Mouse (Mus musculus) heart, embryonic 12.5 days (tissue): Measurements from ENCODE around the gene Gnb1l. TPM values are rescaled to one million over a fixed set of nuclear protein-coding genes. Genes with fewer than 3 reads are reported as not detected.

Source experiments
- ATAC-seq: fragments of 200-750 bp; cut with Nextera tagmentation; 2 replicates; pipeline ENCODE4 v1.8.0; 2017; ENCODE audit warnings: moderate TSS enrichment, moderate library complexity; ENCODE audit not compliant: insufficient number of reproducible peaks, low FRiP score
- H3K27ac ChIP-seq: fragments of 300-500 bp; sonication (generic); 2 replicates; pipeline ENCODE4 v1.5.1; 2016; ENCODE audit warnings: mild to moderate bottlenecking, moderate library complexity; ENCODE audit not compliant: poor library complexity, severe bottlenecking
- H3K27me3 ChIP-seq: fragments of 300-500 bp; sonication (generic); replicated peaks from 2 replicates; pipeline ENCODE4 v1.6.1; 2016; ENCODE audit warnings: mild to moderate bottlenecking, moderate library complexity
- H3K36me3 ChIP-seq: fragments of 300-500 bp; sonication (generic); 2 replicates; pipeline ENCODE4 v1.6.1; 2016; ENCODE audit warnings: mild to moderate bottlenecking, moderate library complexity
- H3K4me1 ChIP-seq: fragments of 300-500 bp; sonication (generic); replicated peaks from 2 replicates; pipeline ENCODE4 v1.6.1; 2016; ENCODE audit warnings: mild to moderate bottlenecking
- H3K4me2 ChIP-seq: fragments of 300-500 bp; sonication (generic); 2 replicates; pipeline ENCODE4 v1.6.1; 2016; ENCODE audit warnings: mild to moderate bottlenecking, moderate library complexity
- H3K4me3 ChIP-seq: fragments of 300-500 bp; sonication (generic); 2 replicates; pipeline ENCODE4 v1.5.1; 2016; ENCODE audit warnings: mild to moderate bottlenecking
- H3K9ac ChIP-seq: fragments of 300-500 bp; sonication (generic); 2 replicates; pipeline ENCODE4 v1.6.1; 2016; ENCODE audit warnings: mild to moderate bottlenecking, moderate library complexity
- H3K9me3 ChIP-seq: fragments of 300-500 bp; sonication (generic); replicated peaks from 2 replicates; pipeline ENCODE4 v1.6.1; 2016; ENCODE audit warnings: mild to moderate bottlenecking, moderate library complexity
- WGBS: fragments of 180-500 bp; shearing (Covaris S2); methylation state at CpG from one replicate; pipeline ENCODE4 v1.1.7; 2016; 5-methylcytosine and 5-hydroxymethylcytosine counted together
- polyA plus RNA-seq: library from polyadenylated mRNA; unstranded; fragments of >200 nt; fragmentation: Nextera tagmentation; extraction: Ambion mirVana; gene quantifications from 2 replicates; pipeline ENCODE4 v1.2.1, GENCODE M21; 2016

Gnb1l gene
- polyA plus RNA-seq, 1 experiment from 2014 or later = 7.8 TPM

- 86% methylated on average over 3 of the region's 3 CpGs for WGBS
- H3K27ac ChIP-seq = no peak overlapping the region
- no peak overlapping the region for H3K4me2 ChIP-seq
- no peak for ATAC-seq
- peaks cover 9% of the 10 kb centered on the region for H3K4me1 ChIP-seq
- no peak overlapping the region for H3K4me3 ChIP-seq
- H3K9ac ChIP-seq = no peak overlapping the region
- H3K36me3 ChIP-seq = peaks cover 7% of the 10 kb centered on the region; the same call in 1 of the 2 replicates
- H3K27me3 ChIP-seq = no peaks in the 10 kb centered on the region
- no peaks in the 10 kb centered on the region for H3K9me3 ChIP-seq
Measured at GRCm38 (mm10) chr16:18482431-18482830, 16.1 kb upstream of the Gnb1l start.

GRCm38 (mm10) chr16:18483839-18484238 lies 14.7 kb upstream of the Gnb1l start:
- H3K27ac ChIP-seq = no peak overlapping the region
- H3K4me2 ChIP-seq = no peak overlapping the region
- H3K36me3 ChIP-seq = no peaks in the 10 kb centered on the region
- H3K9ac ChIP-seq = no peak overlapping the region
- H3K4me1 ChIP-seq = peaks cover 9% of the 10 kb centered on the region
- H3K27me3 ChIP-seq = no peaks in the 10 kb centered on the region
- H3K4me3 ChIP-seq = no peak overlapping the region
- no peak for ATAC-seq
- WGBS = 68% methylated on average over 5 of the region's 5 CpGs
- no peaks in the 10 kb centered on the region for H3K9me3 ChIP-seq

- H3K36me3 ChIP-seq = no peaks in the 10 kb centered on the region
- H3K9ac ChIP-seq = peak overlapping the region; percentile 50; the same call in 1 of the 2 replicates
- H3K4me1 ChIP-seq = peaks cover 9% of the 10 kb centered on the region
- no peaks in the 10 kb centered on the region for H3K9me3 ChIP-seq
- WGBS = 27% methylated on average over 4 of the region's 4 CpGs
- no peak overlapping the region for H3K4me2 ChIP-seq
- H3K4me3 ChIP-seq = no peak overlapping the region
- no peak for ATAC-seq
- no peak overlapping the region for H3K27ac ChIP-seq
- H3K27me3 ChIP-seq = no peaks in the 10 kb centered on the region
Measured at GRCm38 (mm10) chr16:18484386-18484785, 14.1 kb upstream of the Gnb1l start.

- WGBS = 63% methylated on average over 5 of the region's 5 CpGs
Measured at GRCm38 (mm10) chr16:18484794-18485435, 13.6 kb upstream of the Gnb1l start.

GRCm38 (mm10) chr16:18486126-18486525 lies 12.4 kb upstream of the Gnb1l start:
- no peak overlapping the region for H3K9ac ChIP-seq
- 98% methylated on average over 2 of the region's 2 CpGs for WGBS
- peaks cover 9% of the 10 kb centered on the region for H3K4me1 ChIP-seq
- H3K27me3 ChIP-seq = no peaks in the 10 kb centered on the region
- no peak overlapping the region for H3K27ac ChIP-seq
- no peak for ATAC-seq
- no peaks in the 10 kb centered on the region for H3K9me3 ChIP-seq
- no peaks in the 10 kb centered on the region for H3K36me3 ChIP-seq
- no peak overlapping the region for H3K4me2 ChIP-seq
- H3K4me3 ChIP-seq = no peak overlapping the region

More at GRCm38 (mm10) chr16:18484794-18485435, 13.6 kb upstream of the Gnb1l start:
- Histone ChIP-seq H3K27me3 (no peaks in the 10 kb centered on the region), H3K27ac (no peak overlapping the region), H3K4me2 (no peak overlapping the region), H3K9ac (peak overlapping the region; percentile 50; the same call in 1 of the 2 replicates), H3K4me1 (peaks cover 9% of the 10 kb centered on the region), H3K36me3 (no peaks in the 10 kb centered on the region), H3K9me3 (no peaks in the 10 kb centered on the region), H3K4me3 (no peak overlapping the region)
- no peak for ATAC-seq

GRCm38 (mm10) chr16:18490281-18490680 lies 8.2 kb upstream of the Gnb1l start:
- Histone ChIP-seq H3K9ac (no peak overlapping the region), H3K27me3 (no peaks in the 10 kb centered on the region), H3K4me3 (no peak overlapping the region), H3K36me3 (no peaks in the 10 kb centered on the region), H3K9me3 (0 out of 2 replicates have a peak, but pooled peaks cover 4% of the 10 kb centered on the region), H3K4me1 (no peaks in the 10 kb centered on the region), H3K27ac (no peak overlapping the region), H3K4me2 (no peak overlapping the region)
- no peak for ATAC-seq
- 90% methylated on average over 3 of the region's 3 CpGs for WGBS

- Histone ChIP-seq H3K27ac (no peak overlapping the region), H3K9me3 (0 out of 2 replicates have a peak, but pooled peaks cover 4% of the 10 kb centered on the region), H3K36me3 (no peaks in the 10 kb centered on the region), H3K9ac (no peak overlapping the region), H3K27me3 (no peaks in the 10 kb centered on the region), H3K4me3 (no peak overlapping the region), H3K4me2 (no peak overlapping the region), H3K4me1 (no peaks in the 10 kb centered on the region)
- no peak for ATAC-seq
- 56% methylated on average over 1 of the region's 1 CpGs for whole genome bisulfite sequencing
Measured at GRCm38 (mm10) chr16:18490894-18491293, 7.6 kb upstream of the Gnb1l start.

GRCm38 (mm10) chr16:18497865-18498515 lies 523 bp upstream of the Gnb1l start:
- Histone ChIP-seq H3K27ac (peak overlapping the region; percentile 85), H3K4me3 (peak overlapping the region; percentile 69), H3K4me1 (peaks cover 18% of the 10 kb centered on the region), H3K4me2 (peak overlapping the region; percentile 95), H3K9ac (peak overlapping the region; percentile 81), H3K9me3 (0 out of 2 replicates have a peak, but pooled peaks cover 4% of the 10 kb centered on the region), H3K36me3 (peaks cover 15% of the 10 kb centered on the region), H3K27me3 (no peaks in the 10 kb centered on the region)
- ATAC-seq = peak; percentile 62
- 13% methylated on average over 6 of the region's 6 CpGs for WGBS

- H3K9me3 ChIP-seq = 0 out of 2 replicates have a peak, but pooled peaks cover 4% of the 10 kb centered on the region
- H3K4me2 ChIP-seq = peak overlapping the region; percentile 95
- peak overlapping the region; percentile 69 for H3K4me3 ChIP-seq
- H3K4me1 ChIP-seq = peaks cover 18% of the 10 kb centered on the region
- H3K27ac ChIP-seq = peak overlapping the region; percentile 50
- peaks cover 22% of the 10 kb centered on the region for H3K36me3 ChIP-seq
- no peaks in the 10 kb centered on the region for H3K27me3 ChIP-seq
- H3K9ac ChIP-seq = peak overlapping the region; percentile 81
- under 1% methylated on average over 24 of the region's 24 CpGs for WGBS
- ATAC-seq = peak; percentile 55
Measured at GRCm38 (mm10) chr16:18498996-18499395, 483 bp downstream of the Gnb1l start.

GRCm38 (mm10) chr16:18501531-18501930 lies 3.0 kb downstream of the Gnb1l start:
- Histone ChIP-seq H3K4me2 (no peak overlapping the region), H3K9me3 (no peaks in the 10 kb centered on the region), H3K27ac (no peak overlapping the region), H3K27me3 (no peaks in the 10 kb centered on the region), H3K9ac (no peak overlapping the region), H3K36me3 (peaks cover 22% of the 10 kb centered on the region), H3K4me3 (no peak overlapping the region), H3K4me1 (peaks cover 18% of the 10 kb centered on the region)
- 91% methylated on average over 6 of the region's 6 CpGs for WGBS
- no peak for ATAC-seq

GRCm38 (mm10) chr16:18503566-18504342 lies 5.2 kb downstream of the Gnb1l start:
- Histone ChIP-seq H3K9ac (no peak overlapping the region), H3K4me2 (no peak overlapping the region), H3K4me3 (no peak overlapping the region), H3K36me3 (peaks cover 22% of the 10 kb centered on the region), H3K4me1 (peaks cover 14% of the 10 kb centered on the region), H3K27me3 (peaks cover 6% of the 10 kb centered on the region; the same call in 1 of the 2 replicates), H3K9me3 (no peaks in the 10 kb centered on the region), H3K27ac (no peak overlapping the region)
- WGBS = 92% methylated on average over 14 of the region's 14 CpGs
- ATAC-seq = no peak
